Mouse (Mus musculus): ENCODE results near the gene Atp6v0b. TPM values are rescaled to one million over a fixed set of nuclear protein-coding genes. Genes with fewer than 3 reads are reported as not detected.
A peak's percentile ranks its signal among the peaks of the same experiment; 100 is the strongest.

The Atp6v0b gene
- 236 TPM for polyA plus RNA-seq (2021)

- CTCF ChIA-PET, result no interaction called here
- no peak for TF ChIP-seq CTCF (IDR thresholded peaks at IDR 0.05)
- POLR2A ChIA-PET, result interaction anchor here (0.7 kb wide), 1 partner anchor 47 kb away, joined by 3 read pairs; no protein-coding TSS in a partner anchor
- in situ Hi-C loops (cut with MboI; ENCODE audit: low pct_unique_long_range_greater_than_20kb), result no loop called here
- peak; percentile 52 for ATAC-seq
- DNase-seq (ENCODE audit: low read depth, low spot score), result peak; percentile 33
- H3K27me3 ChIP-seq, result no peaks in the 10 kb centered on the region
Measured at GRCm38 (mm10) chr4:117887133-117887532, at the start of gene Atp6v0b. Gene Atp6v0b, minus strand, starts transcription at chr4:117887333.

- in situ Hi-C loops (cut with MboI; ENCODE audit: low pct_unique_long_range_greater_than_20kb), result loop anchor here (10.0 kb wide), 1 partner anchor 361 kb away; the partner anchor contains the start of gene Ptprf
- DNase-seq (ENCODE audit: low read depth, low spot score) (no peak), ATAC-seq (peak; percentile 18)
- ChIA-PET CTCF (interaction anchor here (1.3 kb wide), 1 partner anchor 43 kb away, joined by 4 read pairs; no protein-coding TSS in a partner anchor), POLR2A (interaction anchor here (0.6 to 1.2 kb wide), 3 partner anchors 9 to 47 kb away, joined by 3 to 9 read pairs (median 3); partner anchors contain the start of gene Atp6v0b)
- no peak for TF ChIP-seq CTCF (IDR thresholded peaks at IDR 0.05)
- H3K27me3 ChIP-seq, result no peaks in the 10 kb centered on the region
Measured at GRCm38 (mm10) chr4:117934081-117934480, 46.9 kb upstream of the Atp6v0b start.

- ChIA-PET CTCF (interaction anchor here (1.3 to 2.0 kb wide), 2 partner anchors 42 to 150 kb away, joined by 4 to 8 read pairs; no protein-coding TSS in a partner anchor), POLR2A (interaction anchor here (1.2 kb wide), 1 partner anchor 10 kb away, joined by 3 read pairs; no protein-coding TSS in a partner anchor)
- no peak for TF ChIP-seq CTCF (IDR thresholded peaks at IDR 0.05)
- in situ Hi-C loops (cut with MboI; ENCODE audit: low pct_unique_long_range_greater_than_20kb), result loop anchor here (10.0 kb wide), 1 partner anchor 362 kb away; the partner anchor contains the start of gene Ptprf
- peak; percentile 75 for ATAC-seq
- H3K27me3 ChIP-seq, result no peaks in the 10 kb centered on the region
- peak; percentile 79 for DNase-seq (ENCODE audit: low read depth, low spot score)
Measured at GRCm38 (mm10) chr4:117933248-117933647, 46.1 kb upstream of the Atp6v0b start.

- in situ Hi-C loops (cut with MboI; ENCODE audit: low pct_unique_long_range_greater_than_20kb), result loop anchor here (5.0 kb wide), 1 partner anchor 153 kb away; no protein-coding TSS in a partner anchor
- TF ChIP-seq CTCF (IDR thresholded peaks at IDR 0.05), result no peak
- no peak for ATAC-seq
- ChIA-PET CTCF (interaction anchor here (0.8 to 2.5 kb wide), 4 partner anchors 12 to 155 kb away, joined by 3 to 25 read pairs (median 6); no protein-coding TSS in a partner anchor), POLR2A (interaction anchor here (1.4 kb wide), 1 partner anchor 13 kb away, joined by 3 read pairs; no protein-coding TSS in a partner anchor)
- DNase-seq (ENCODE audit: low read depth, low spot score), result no peak
- no peaks in the 10 kb centered on the region for H3K27me3 ChIP-seq
Measured at GRCm38 (mm10) chr4:117929391-117929881, 42.3 kb upstream of the Atp6v0b start, which contains the start of gene Artn. Gene Artn, minus strand, starts transcription at chr4:117929763.

- ATAC-seq (no peak), DNase-seq (ENCODE audit: low read depth, low spot score) (no peak)
- ChIA-PET POLR2A (interaction anchor here (1.4 kb wide), 1 partner anchor 12 kb away, joined by 3 read pairs; no protein-coding TSS in a partner anchor), CTCF (interaction anchor here (0.6 to 2.5 kb wide), 12 partner anchors 9 to 251 kb away, joined by 3 to 25 read pairs (median 4); partner anchors contain the start of gene Kdm4a)
- no peak for TF ChIP-seq CTCF (IDR thresholded peaks at IDR 0.05)
- in situ Hi-C loops (cut with MboI; ENCODE audit: low pct_unique_long_range_greater_than_20kb), result loop anchor here (5.0 kb wide), 1 partner anchor 154 kb away; no protein-coding TSS in a partner anchor
- H3K27me3 ChIP-seq, result no peaks in the 10 kb centered on the region
Measured at GRCm38 (mm10) chr4:117928699-117929241, 41.6 kb upstream of the Atp6v0b start.

GRCm38 (mm10) chr4:117928234-117928633 lies 41.1 kb upstream of the Atp6v0b start:
- in situ Hi-C loops (cut with MboI; ENCODE audit: low pct_unique_long_range_greater_than_20kb), result loop anchor here (5.0 kb wide), 1 partner anchor 154 kb away; no protein-coding TSS in a partner anchor
- POLR2A ChIA-PET, result interaction anchor here (1.4 kb wide), 1 partner anchor 12 kb away, joined by 3 read pairs; no protein-coding TSS in a partner anchor
- TF ChIP-seq CTCF (IDR thresholded peaks at IDR 0.05), result no peak
- DNase-seq (ENCODE audit: low read depth, low spot score) (no peak), ATAC-seq (no peak)
- CTCF ChIA-PET, result interaction anchor here (0.6 to 2.5 kb wide), 12 partner anchors 10 to 251 kb away, joined by 3 to 25 read pairs (median 5); partner anchors contain the start of gene Kdm4a
- H3K27me3 ChIP-seq, result no peaks in the 10 kb centered on the region

GRCm38 (mm10) chr4:117926545-117927482 lies 39.7 kb upstream of the Atp6v0b start:
- TF ChIP-seq CTCF (IDR thresholded peaks at IDR 0.05), result no peak
- no peak for DNase-seq (ENCODE audit: low read depth, low spot score)
- ATAC-seq, result no peak
- in situ Hi-C loops (cut with MboI; ENCODE audit: low pct_unique_long_range_greater_than_20kb), result loop anchor here (5.0 kb wide), 1 partner anchor 155 kb away; no protein-coding TSS in a partner anchor
- H3K27me3 ChIP-seq, result no peaks in the 10 kb centered on the region
- ChIA-PET POLR2A (no interaction called here), CTCF (interaction anchor here (1.2 to 2.5 kb wide), 5 partner anchors 11 to 157 kb away, joined by 5 to 25 read pairs (median 6); no protein-coding TSS in a partner anchor)

GRCm38 (mm10) chr4:117924916-117925315 lies 37.8 kb upstream of the Atp6v0b start:
- DNase-seq (ENCODE audit: low read depth, low spot score) (no peak), ATAC-seq (no peak)
- in situ Hi-C loops (cut with MboI; ENCODE audit: low pct_unique_long_range_greater_than_20kb), result loop anchor here (5.0 kb wide), 1 partner anchor 157 kb away; no protein-coding TSS in a partner anchor
- no peak for TF ChIP-seq CTCF (IDR thresholded peaks at IDR 0.05)
- H3K27me3 ChIP-seq, result no peaks in the 10 kb centered on the region
- CTCF ChIA-PET, result interaction anchor here (0.7 kb wide), 1 partner anchor 13 kb away, joined by 3 read pairs; no protein-coding TSS in a partner anchor
- POLR2A ChIA-PET, result no interaction called here

GRCm38 (mm10) chr4:117923450-117923849 lies 36.3 kb upstream of the Atp6v0b start:
- POLR2A ChIA-PET, result interaction anchor here (0.9 kb wide), 1 partner anchor 67 kb away, joined by 3 read pairs; no protein-coding TSS in a partner anchor

More at GRCm38 (mm10) chr4:117923450-117923849, 36.3 kb upstream of the Atp6v0b start:
- CTCF ChIA-PET, result interaction anchor here (0.9 to 1.2 kb wide), 3 partner anchors 17 to 160 kb away, joined by 3 read pairs; no protein-coding TSS in a partner anchor
- no peak for TF ChIP-seq CTCF (IDR thresholded peaks at IDR 0.05)
- ATAC-seq (no peak), DNase-seq (ENCODE audit: low read depth, low spot score) (no peak)
- H3K27me3 ChIP-seq, result no peaks in the 10 kb centered on the region
- in situ Hi-C loops (cut with MboI; ENCODE audit: low pct_unique_long_range_greater_than_20kb), result no loop called here

All from Patski (cell line).